11 mouse cellular contexts compared by ENCODE assay signal in genomic region chr16:33605647-33606596, GRCm38 (mm10).
DNase-seq lines count a peak whose midpoint lies in the region; ATAC-seq and TF ChIP-seq lines count a peak whose summit lies in the region.
"Had no signal": no experiment of that assay in that cellular context is flagged by ENCODE, and none has a peak within 500 bp of the region (broad histone marks: within the 10 kb centered on the region; RNA-seq: fewer than 3 reads in every experiment).

No protein-coding gene starts in this region.

- no peaks in the 10 kb centered on the region for H3K27me3 ChIP-seq in cerebellum, adult 2 months (ENCODE audit: control insufficient read depth, insufficient read depth, low read length)
- H3K27me3 ChIP-seq in forebrain, embryonic 16.5 days (replicated peaks; ENCODE audit: control insufficient read depth, insufficient read depth, low read length): no peaks in the 10 kb centered on the region
- H3K27me3 ChIP-seq in midbrain, embryonic 16.5 days (ENCODE audit: control insufficient read depth, insufficient read depth, low read depth, low read length): no peaks in the 10 kb centered on the region
- H3K27me3 ChIP-seq: lung, embryonic 15.5 days had no signal

- no peak overlapping the region for H3K4me3 ChIP-seq in cerebellum, adult 2 months (replicated peaks; ENCODE audit: insufficient read depth, low read depth, low read length)
- H3K4me3 ChIP-seq in forebrain, embryonic 16.5 days (replicated peaks; ENCODE audit: low read length): no peak overlapping the region
- no peak overlapping the region for H3K4me3 ChIP-seq in midbrain, embryonic 16.5 days (ENCODE audit: low read depth, low read length)
- H3K4me3 ChIP-seq: erythroblast, embryonic 14.5 days; lung, embryonic 15.5 days had no signal

- DNase-seq in cerebellum, adult 2 months: peak; percentile 32 to 35
- no peak for DNase-seq in cerebellum, adult 9-10 months
- peak; percentile 87 to 91 for DNase-seq in cerebellum, postnatal 10 days
- DNase-seq in right cerebral cortex, postnatal 25 days: no peak
- DNase-seq in adrenal gland, postnatal 4 days (ENCODE audit: low spot score in 2 of 2): no peak
- no peak for DNase-seq in frontal cortex, postnatal 36 days (ENCODE audit: low spot score in 2 of 2)

- TF ChIP-seq CTCF in cerebellum, adult 2 months (IDR thresholded peaks at IDR 0.05; ENCODE audit: borderline replicate concordance, insufficient read depth, low read depth, low read length): no peak

- no peaks in the 10 kb centered on the region for H3K36me3 ChIP-seq in forebrain, embryonic 16.5 days (ENCODE audit: control insufficient read depth, insufficient read depth)
- H3K36me3 ChIP-seq in midbrain, embryonic 16.5 days (ENCODE audit: control insufficient read depth, insufficient read depth, low read length): no peaks in the 10 kb centered on the region
- H3K36me3 ChIP-seq: lung, embryonic 15.5 days had no signal

- 74% methylated on average over 9 of the region's 9 CpGs for WGBS in cerebellum, adult 2 months
- WGBS in forebrain, embryonic 16.5 days: 10% methylated on average over 9 of the region's 9 CpGs
- 8% methylated on average over 7 of the region's 9 CpGs for WGBS in midbrain, embryonic 16.5 days

- no peak overlapping the region for H3K4me2 ChIP-seq in forebrain, embryonic 16.5 days (ENCODE audit: low read length)
- H3K4me2 ChIP-seq in midbrain, embryonic 16.5 days (ENCODE audit: low read length): 0 out of 2 replicates have a peak overlapping the region, but pooled peaks have one; percentile 11
- H3K4me2 ChIP-seq: lung, embryonic 15.5 days had no signal

- no peak for TF ChIP-seq POLR2A in cerebellum, adult 2 months (IDR thresholded peaks at IDR 0.05; ENCODE audit: borderline replicate concordance, insufficient read depth, low read length)

- no peak overlapping the region for H3K9ac ChIP-seq in forebrain, embryonic 16.5 days (replicated peaks; ENCODE audit: low read depth, low read length)
- H3K9ac ChIP-seq in midbrain, embryonic 16.5 days (ENCODE audit: low read depth, low read length): no peak overlapping the region
- H3K9ac ChIP-seq: lung, embryonic 15.5 days had no signal

- H3K27ac ChIP-seq in cerebellum, adult 2 months (ENCODE audit: insufficient read depth, low read length): no peak overlapping the region
- peak overlapping the region; percentile 77 for H3K27ac ChIP-seq in forebrain, embryonic 16.5 days (ENCODE audit: low read length)
- H3K27ac ChIP-seq in midbrain, embryonic 16.5 days (ENCODE audit: low read length): peak overlapping the region; percentile 62
- H3K27ac ChIP-seq: lung, embryonic 15.5 days had no signal

- no peaks in the 10 kb centered on the region; the same call in 1 of the 2 replicates for H3K4me1 ChIP-seq in cerebellum, adult 2 months (ENCODE audit: control insufficient read depth, insufficient read depth, low read length)
- H3K4me1 ChIP-seq in forebrain, embryonic 16.5 days (replicated peaks; ENCODE audit: control insufficient read depth, insufficient read depth, low read length): peaks cover 21% of the 10 kb centered on the region
- H3K4me1 ChIP-seq in midbrain, embryonic 16.5 days (ENCODE audit: control insufficient read depth, insufficient read depth, low read length): peaks cover 15% of the 10 kb centered on the region
- H3K4me1 ChIP-seq: lung, embryonic 15.5 days had no signal

- peak; percentile 92 for ATAC-seq in forebrain, embryonic 16.5 days
- ATAC-seq in midbrain, embryonic 16.5 days: peak; percentile 87
- ATAC-seq: intestine, embryonic 16.5 days had no signal

- H3K9me3 ChIP-seq in forebrain, embryonic 16.5 days (ENCODE audit: control insufficient read depth, low read length): no peaks in the 10 kb centered on the region
- H3K9me3 ChIP-seq in midbrain, embryonic 16.5 days (replicated peaks; ENCODE audit: control insufficient read depth, low read length, poor library complexity, severe bottlenecking): no peaks in the 10 kb centered on the region
- H3K9me3 ChIP-seq: lung, embryonic 15.5 days had no signal

Comparison
In these comparisons a context has a peak if more than half of its experiments do, and no peak if none do; other contexts are left out.
1. DNase-seq: peak in cerebellum, adult 2 months (2 of 2) and cerebellum, postnatal 10 days (2 of 2); none in cerebellum, adult 9-10 months (single experiment), right cerebral cortex, postnatal 25 days (single experiment), adrenal gland, postnatal 4 days (0 of 2) and frontal cortex, postnatal 36 days (0 of 2).